Mouse (Mus musculus): ENCODE results near the gene Olfr1377. TPM values are rescaled to one million over a fixed set of nuclear protein-coding genes. Genes with fewer than 3 reads are reported as not detected.

Gene Olfr1377
- polyA plus RNA-seq, 1 experiment = not detected

Other genes starting within 250 kb of the Olfr1377 start
- gene Zfp354c, start 154.2 kb upstream of the Olfr1377 start, polyA plus RNA-seq (2012; rRNA removed) = 0.19 and 0.55 TPM in 2 replicates
- 0.06 and 0.08 TPM in 2 replicates for gene Zfp879, start 140.4 kb upstream of the Olfr1377 start, polyA plus RNA-seq (2012; rRNA removed)
- 0.23 and 0.45 TPM in 2 replicates for gene Grm6, start 131.3 kb upstream of the Olfr1377 start, polyA plus RNA-seq (2012; rRNA removed)
- gene Zfp454, start 94.3 kb upstream of the Olfr1377 start, polyA plus RNA-seq (2012; rRNA removed) = 0.15 and 0.40 TPM in 2 replicates
- gene Zfp2, start 65.8 kb upstream of the Olfr1377 start, polyA plus RNA-seq (2012; rRNA removed) = 0.58 and 1.1 TPM in 2 replicates
- gene Zfp354b, start 50.3 kb upstream of the Olfr1377 start, polyA plus RNA-seq (2012; rRNA removed) = 0.04 TPM in 1 of 2 replicates, not detected in the other
- not detected in 2 replicates for gene 4933414I15Rik, start 38.2 kb upstream of the Olfr1377 start, polyA plus RNA-seq (2012; rRNA removed)
- gene Prop1, start 28.2 kb upstream of the Olfr1377 start, polyA plus RNA-seq (2012; rRNA removed) = not detected in 2 replicates
- not detected in 2 replicates for gene Olfr1378, start 15.4 kb upstream of the Olfr1377 start, polyA plus RNA-seq (2012; rRNA removed)
- not detected in 2 replicates for gene Olfr51, start 21.6 kb downstream of the Olfr1377 start, polyA plus RNA-seq (2012; rRNA removed)
- gene Olfr54, start 32.3 kb downstream of the Olfr1377 start, polyA plus RNA-seq (2012; rRNA removed) = not detected in 2 replicates
- not detected in 2 replicates for gene Olfr1375, start 66.1 kb downstream of the Olfr1377 start, polyA plus RNA-seq (2012; rRNA removed)
- 0.61 and 1.3 TPM in 2 replicates for gene Zfp354a, start 77.3 kb downstream of the Olfr1377 start, polyA plus RNA-seq (2012; rRNA removed)
- gene Gm12569, start 238.5 kb downstream of the Olfr1377 start, polyA plus RNA-seq (2012; rRNA removed) = not detected in 2 replicates

All from large intestine, adult 2 months (tissue).